Mouse (Mus musculus) brain, embryonic 14.5 days (tissue): ENCODE measurements around the gene Ccdc62.

Experiments used
- CTCF ChIP-seq: fragments of 200-500 bp; IDR thresholded peaks from 2 replicates; pipeline ENCODE4 v1.5.1; 2012; ENCODE audit warnings: inconsistent platforms, mild to moderate bottlenecking, moderate library complexity, borderline replicate concordance; ENCODE audit not compliant: insufficient read depth, insufficient read length; ENCODE audit errors: extremely low read depth
- POLR2A ChIP-seq: fragments of 200-500 bp; IDR thresholded peaks from 2 replicates; pipeline ENCODE4 v1.6.1; 2012; ENCODE audit warnings: mild to moderate bottlenecking, inconsistent platforms, borderline replicate concordance; ENCODE audit not compliant: poor library complexity, insufficient read depth, insufficient read length, severe bottlenecking; ENCODE audit errors: extremely low read depth

DNA sequence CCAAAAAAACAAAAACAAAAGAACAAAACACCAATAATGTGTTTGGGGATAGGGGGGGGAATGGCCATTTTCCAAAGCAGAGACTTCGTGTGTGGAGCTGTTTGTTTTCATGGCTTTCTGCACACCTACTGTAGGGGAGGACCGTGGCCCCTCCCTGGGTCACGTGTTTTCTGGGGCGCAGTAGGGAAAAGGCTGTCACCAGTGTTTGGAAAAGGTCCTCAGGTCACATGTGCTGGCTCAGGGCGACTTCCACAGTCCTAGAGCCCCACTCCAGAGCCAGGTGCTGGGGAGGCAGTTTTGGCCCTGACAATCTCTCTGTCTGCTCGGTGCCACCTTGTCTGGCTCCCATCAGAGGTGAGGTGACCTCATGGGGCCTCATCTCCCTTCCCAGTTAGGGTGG, 64.9 kb downstream of the Ccdc62 start:
- TF ChIP-seq CTCF (no peak), POLR2A (no peak)
